Mouse (Mus musculus) inflammation-experienced regulatory T-cells, adult 6 months (primary cell): ENCODE measurements at regions not wholly inside any gene's neighbourhood (a gene's known extent, or its start where the extent isn't known, plus 50 kb on each side); places are given as distances from the start of the nearest gene placed in this dataset.

Experiments used
- ATAC-seq: one replicate; pipeline ENCODE4 v1.8.0; 2017

- ATAC-seq = no peak
Measured at GRCm38 (mm10) chr5:28526435-28526834, 59.4 kb upstream of the Shh start.

GRCm38 (mm10) chr5:28520800-28521707 lies 54.0 kb upstream of the Shh start:
- ATAC-seq = no peak

GRCm38 (mm10) chr5:28519059-28519543 lies 52.0 kb upstream of the Shh start:
- ATAC-seq = no peak
